Mouse (Mus musculus) midbrain, embryonic 12.5 days (tissue): Measurements from ENCODE around the gene Olfr807. TPM values are rescaled to one million over a fixed set of nuclear protein-coding genes. Genes with fewer than 3 reads are reported as not detected.

Experiments used
- ATAC-seq: fragments of 200-750 bp; cut with Nextera tagmentation; 2 replicates; pipeline ENCODE4 v1.8.0; 2017; ENCODE audit warnings: low read depth, moderate TSS enrichment, moderate library complexity; ENCODE audit not compliant: low FRiP score
- H3K27ac ChIP-seq: fragments of 300-500 bp; sonication (generic); replicated peaks from 2 replicates; pipeline ENCODE4 v1.5.1; 2016; ENCODE audit warnings: mild to moderate bottlenecking
- H3K27me3 ChIP-seq: fragments of 300-500 bp; sonication (generic); 2 replicates; pipeline ENCODE4 v1.6.1; 2016; ENCODE audit warnings: mild to moderate bottlenecking
- H3K36me3 ChIP-seq: fragments of 300-500 bp; sonication (generic); 2 replicates; pipeline ENCODE4 v1.6.1; 2016
- H3K4me1 ChIP-seq: fragments of 300-500 bp; sonication (generic); 2 replicates; pipeline ENCODE4 v1.6.1; 2016
- H3K4me2 ChIP-seq: fragments of 300-500 bp; sonication (generic); replicated peaks from 2 replicates; pipeline ENCODE4 v1.6.1; 2016; ENCODE audit warnings: mild to moderate bottlenecking, moderate library complexity
- H3K4me3 ChIP-seq: fragments of 300-500 bp; sonication (generic); 2 replicates; pipeline ENCODE4 v1.5.1; 2016; ENCODE audit warnings: mild to moderate bottlenecking
- H3K9ac ChIP-seq: fragments of 300-500 bp; sonication (generic); replicated peaks from 2 replicates; pipeline ENCODE4 v1.6.1; 2016; ENCODE audit warnings: mild to moderate bottlenecking, moderate library complexity
- H3K9me3 ChIP-seq: fragments of 300-500 bp; sonication (generic); 2 replicates; pipeline ENCODE4 v1.6.1; 2016; ENCODE audit warnings: mild to moderate bottlenecking
- WGBS: fragments of 180-500 bp; shearing (Covaris S2); methylation state at CpG from one replicate; pipeline ENCODE4 v1.1.7; 2016; 5-methylcytosine and 5-hydroxymethylcytosine counted together
- microRNA-seq: library from miRNA; unstranded; fragments of <30 nt; microRNA quantifications from one replicate; pipeline ENCODE4, GENCODE M21; 2017
- polyA plus RNA-seq: library from polyadenylated mRNA; unstranded; fragments of >200 nt; fragmentation: Nextera tagmentation; extraction: Ambion mirVana; gene quantifications from 2 replicates; pipeline ENCODE4 v1.2.1, GENCODE M21; 2016

Gene Olfr807
- polyA plus RNA-seq = not detected in 2 replicates

GRCm38 (mm10) chr10:129757693-129758092, at the start of gene Olfr807:
TSS of gene Olfr807 (minus strand) at chr10:129757793.
- Histone ChIP-seq H3K4me3 (no peak within 1 kb of the TSS), H3K9ac (no peak within 1 kb of the TSS), H3K27ac (no peak within 1 kb of the TSS), H3K27me3 (no peaks in the 10 kb centered on the region), H3K36me3 (no peaks in the 10 kb centered on the region), H3K9me3 (no peaks in the 10 kb centered on the region), H3K4me1 (no peaks in the 10 kb centered on the region), H3K4me2 (no peak within 1 kb of the TSS)
- WGBS = 89% methylated on average over 1 of the region's 1 CpGs
- no peak for ATAC-seq

DNA sequence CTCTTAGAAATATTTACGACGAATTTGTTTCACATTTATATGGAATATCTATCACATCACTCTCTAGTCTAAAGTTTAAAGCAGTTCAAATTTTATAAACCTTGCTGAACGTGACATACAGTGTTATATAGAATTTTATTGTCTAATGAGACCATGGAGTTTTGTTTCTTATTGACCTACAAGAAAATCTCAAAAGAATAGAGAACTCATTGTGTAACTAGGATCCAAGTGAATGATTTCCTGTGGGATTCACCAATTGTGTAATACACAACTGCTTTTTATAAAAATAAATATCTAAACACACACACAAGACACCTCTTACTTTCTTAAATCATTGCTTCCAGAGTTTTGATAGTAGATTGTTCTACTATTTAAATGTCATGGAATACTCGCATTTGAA, 46.7 kb upstream of the Olfr807 start, which contains the start of gene Olfr811:
TSS of gene Olfr811 (minus strand) at position 101 of the 400 bp plus-strand sequence.
- Histone ChIP-seq H3K36me3 (no peaks in the 10 kb centered on the region), H3K4me1 (no peaks in the 10 kb centered on the region), H3K4me2 (no peak within 1 kb of the TSS), H3K9me3 (no peaks in the 10 kb centered on the region), H3K9ac (no peak within 1 kb of the TSS), H3K4me3 (no peak within 1 kb of the TSS), H3K27ac (no peak within 1 kb of the TSS), H3K27me3 (no peaks in the 10 kb centered on the region)
- no peak for ATAC-seq
- 89% methylated on average over 4 of the region's 4 CpGs for WGBS

DNA sequence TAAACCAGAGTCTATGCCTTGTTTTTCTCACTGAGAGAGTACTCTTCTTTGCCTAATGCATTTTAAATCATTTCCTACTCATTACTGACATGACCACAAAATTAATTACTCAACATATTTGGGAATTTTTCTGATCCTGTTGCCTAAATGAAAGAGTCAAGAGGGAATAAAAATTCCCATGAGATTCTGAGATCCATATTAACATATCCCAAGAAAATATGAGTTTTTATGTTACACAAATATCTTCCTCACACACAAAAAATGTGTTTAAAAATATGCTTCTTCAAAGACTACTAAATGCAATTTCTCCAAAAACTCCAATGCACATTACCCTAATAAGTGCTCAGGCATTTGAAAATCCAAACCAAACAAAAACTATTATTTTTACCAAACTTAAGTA, 37.2 kb upstream of the Olfr807 start, which contains the start of gene Olfr810:
TSS of gene Olfr810 (minus strand) at position 101 of the 400 bp plus-strand sequence.
- no peaks in the 10 kb centered on the region for H3K27me3 ChIP-seq
- no peaks in the 10 kb centered on the region for H3K4me1 ChIP-seq
- no peaks in the 10 kb centered on the region for H3K36me3 ChIP-seq
- H3K9ac ChIP-seq = no peak within 1 kb of the TSS
- no peak within 1 kb of the TSS for H3K4me2 ChIP-seq
- ATAC-seq = no peak
- no peak within 1 kb of the TSS for H3K4me3 ChIP-seq
- no peaks in the 10 kb centered on the region for H3K9me3 ChIP-seq
- H3K27ac ChIP-seq = no peak within 1 kb of the TSS

DNA sequence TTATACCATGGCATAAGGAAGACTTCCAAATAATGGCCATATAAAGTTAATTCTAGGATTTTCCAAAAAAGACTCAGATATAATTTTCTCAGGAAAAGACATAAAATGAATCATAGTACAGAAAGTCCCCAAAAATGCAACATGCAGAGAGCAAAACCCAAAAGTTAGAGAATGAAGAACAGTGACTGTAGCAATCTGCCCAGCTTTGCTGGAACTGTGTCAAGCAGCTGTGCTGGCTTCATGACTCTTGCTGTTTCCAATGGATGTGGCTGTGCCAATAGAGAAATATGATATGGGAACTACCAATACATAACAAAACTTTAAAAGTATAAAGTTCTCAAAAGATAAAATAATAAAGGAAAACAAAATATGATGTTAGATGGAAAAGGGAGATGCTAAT, 20.5 kb upstream of the Olfr807 start:
- H3K4me3 ChIP-seq = no peak overlapping the region
- no peak for ATAC-seq
- H3K27ac ChIP-seq = no peak overlapping the region
- H3K4me1 ChIP-seq = no peaks in the 10 kb centered on the region
- no peaks in the 10 kb centered on the region for H3K27me3 ChIP-seq
- no peaks in the 10 kb centered on the region for H3K36me3 ChIP-seq
- no peaks in the 10 kb centered on the region for H3K9me3 ChIP-seq
- H3K9ac ChIP-seq = no peak overlapping the region
- H3K4me2 ChIP-seq = no peak overlapping the region

GRCm38 (mm10) chr10:129774338-129774737, 16.7 kb upstream of the Olfr807 start, which contains the start of gene Olfr809:
TSS of gene Olfr809 (plus strand) at chr10:129774638.
- Histone ChIP-seq H3K9me3 (no peaks in the 10 kb centered on the region), H3K9ac (no peak within 1 kb of the TSS), H3K4me3 (no peak within 1 kb of the TSS), H3K36me3 (no peaks in the 10 kb centered on the region), H3K27ac (no peak within 1 kb of the TSS), H3K27me3 (no peaks in the 10 kb centered on the region), H3K4me1 (no peaks in the 10 kb centered on the region), H3K4me2 (no peak within 1 kb of the TSS)
- ATAC-seq = no peak

- Histone ChIP-seq H3K9ac (no peak within 1 kb of the TSS), H3K4me3 (no peak within 1 kb of the TSS), H3K27me3 (no peaks in the 10 kb centered on the region), H3K36me3 (no peaks in the 10 kb centered on the region), H3K9me3 (no peaks in the 10 kb centered on the region), H3K27ac (no peak within 1 kb of the TSS), H3K4me1 (no peaks in the 10 kb centered on the region), H3K4me2 (no peak within 1 kb of the TSS)
- WGBS = 84% methylated on average over 1 of the region's 1 CpGs
- ATAC-seq = no peak
These were observed 7.6 kb upstream of the Olfr807 start, which contains the start of gene Olfr808 for GRCm38 (mm10) chr10:129765182-129765581. TSS of gene Olfr808 (plus strand) at chr10:129765482.

- Histone ChIP-seq H3K4me3 (no peak within 1 kb of the TSS), H3K4me2 (no peak within 1 kb of the TSS), H3K36me3 (no peaks in the 10 kb centered on the region), H3K27ac (no peak within 1 kb of the TSS), H3K9me3 (no peaks in the 10 kb centered on the region), H3K4me1 (no peaks in the 10 kb centered on the region), H3K9ac (no peak within 1 kb of the TSS), H3K27me3 (no peaks in the 10 kb centered on the region)
- ATAC-seq = no peak
These were observed 15.8 kb downstream of the Olfr807 start, which contains the start of gene Olfr806 for GRCm38 (mm10) chr10:129741821-129742220. TSS of gene Olfr806 (minus strand) at chr10:129741921.

- no peak within 1 kb of the TSS for H3K27ac ChIP-seq
- no peak within 1 kb of the TSS for H3K9ac ChIP-seq
- no peaks in the 10 kb centered on the region for H3K27me3 ChIP-seq
- no peak for ATAC-seq
- no peak within 1 kb of the TSS for H3K4me3 ChIP-seq
- WGBS = 100% methylated on average over 2 of the region's 2 CpGs
- H3K4me2 ChIP-seq = no peak within 1 kb of the TSS
- H3K36me3 ChIP-seq = no peaks in the 10 kb centered on the region
- no peaks in the 10 kb centered on the region for H3K9me3 ChIP-seq
- H3K4me1 ChIP-seq = no peaks in the 10 kb centered on the region
These were observed 28.3 kb downstream of the Olfr807 start, which contains the start of gene Olfr805 for GRCm38 (mm10) chr10:129729275-129729674. TSS of gene Olfr805 (minus strand) at chr10:129729375.

Small RNAs within 50 kb of the gene (microRNA-seq; reads per million reads assigned to microRNA genes)
- gene Gm24485 = not detected

Other genes starting within 250 kb of the Olfr807 start
- not detected in 2 replicates for gene Olfr791, start 236.0 kb downstream of the Olfr807 start, polyA plus RNA-seq
- not detected in 2 replicates for gene Olfr792, start 218.6 kb downstream of the Olfr807 start, polyA plus RNA-seq
- not detected in 2 replicates for gene Olfr794, start 190.1 kb downstream of the Olfr807 start, polyA plus RNA-seq
- gene Olfr796, start 145.2 kb downstream of the Olfr807 start, polyA plus RNA-seq = not detected in 2 replicates
- not detected in 2 replicates for gene Olfr798, start 129.9 kb downstream of the Olfr807 start, polyA plus RNA-seq
- not detected in 2 replicates for gene Olfr799, start 120.3 kb downstream of the Olfr807 start, polyA plus RNA-seq
- gene Olfr800, start 100.1 kb downstream of the Olfr807 start, polyA plus RNA-seq = not detected in 2 replicates
- not detected in 2 replicates for gene Olfr801, start 83.9 kb downstream of the Olfr807 start, polyA plus RNA-seq
- gene Olfr802, start 69.6 kb downstream of the Olfr807 start, polyA plus RNA-seq = not detected in 2 replicates
- gene Olfr803, start 63.5 kb downstream of the Olfr807 start, polyA plus RNA-seq = not detected in 2 replicates
- gene Olfr804, start 54.6 kb downstream of the Olfr807 start, polyA plus RNA-seq = not detected in 2 replicates
- gene Olfr805, start 28.4 kb downstream of the Olfr807 start, polyA plus RNA-seq = not detected in 2 replicates
- gene Olfr806, start 15.9 kb downstream of the Olfr807 start, polyA plus RNA-seq = not detected in 2 replicates
- not detected in 2 replicates for gene Olfr808, start 7.7 kb upstream of the Olfr807 start, polyA plus RNA-seq
- gene Olfr809, start 16.8 kb upstream of the Olfr807 start, polyA plus RNA-seq = not detected in 2 replicates
- not detected in 2 replicates for gene Olfr810, start 37.1 kb upstream of the Olfr807 start, polyA plus RNA-seq
- gene Olfr811, start 46.6 kb upstream of the Olfr807 start, polyA plus RNA-seq = not detected in 2 replicates
- not detected in 2 replicates for gene Olfr812, start 88.3 kb upstream of the Olfr807 start, polyA plus RNA-seq
- gene Olfr813, start 97.6 kb upstream of the Olfr807 start, polyA plus RNA-seq = not detected in 2 replicates
- not detected in 2 replicates for gene Olfr814, start 122.1 kb upstream of the Olfr807 start, polyA plus RNA-seq
- not detected in 2 replicates for gene Olfr815, start 148.1 kb upstream of the Olfr807 start, polyA plus RNA-seq
- gene Olfr816, start 157.8 kb upstream of the Olfr807 start, polyA plus RNA-seq = not detected in 2 replicates
- not detected in 2 replicates for gene Olfr818, start 191.3 kb upstream of the Olfr807 start, polyA plus RNA-seq
- gene Olfr819, start 209.5 kb upstream of the Olfr807 start, polyA plus RNA-seq = not detected in 2 replicates
- gene Olfr247, start 218.3 kb upstream of the Olfr807 start, polyA plus RNA-seq = not detected in 2 replicates
- gene Gm10310, start 227.3 kb upstream of the Olfr807 start, polyA plus RNA-seq = not detected in 2 replicates